ENCODE assay signal across 23 mouse cellular contexts in genomic region chr8:77921868-77922267, GRCm38 (mm10).
DNase-seq lines count a peak whose midpoint lies in the region; ATAC-seq and TF ChIP-seq lines count a peak whose summit lies in the region.
"Had no signal": no experiment of that assay in that cellular context is flagged by ENCODE, and none has a peak within 500 bp of the region (broad histone marks: within the 10 kb centered on the region; RNA-seq: fewer than 3 reads in every experiment).

No protein-coding gene starts in this region.

- no peaks in the 10 kb centered on the region for H3K9me3 ChIP-seq in kidney, postnatal 0 days (replicated peaks; ENCODE audit: low read length)
- H3K9me3 ChIP-seq: G1E; heart, embryonic 10.5 days had no signal

- no peaks in the 10 kb centered on the region for H3K36me3 ChIP-seq in kidney, postnatal 0 days (ENCODE audit: insufficient read depth, low read length)
- H3K36me3 ChIP-seq: embryonic facial prominence, embryonic 12.5 days; G1E; heart, embryonic 10.5 days; hindbrain, embryonic 13.5 days had no signal

- 16% methylated on average over 4 of the region's 4 CpGs for WGBS in kidney, postnatal 0 days

- H3K4me2 ChIP-seq in kidney, postnatal 0 days (ENCODE audit: low read length): no peak overlapping the region
- H3K4me2 ChIP-seq: embryonic facial prominence, embryonic 12.5 days; hindbrain, embryonic 13.5 days had no signal

- TF ChIP-seq CTCF in kidney, postnatal 0 days (IDR thresholded peaks at IDR 0.05; ENCODE audit: low read depth): no peak

- no peak for ATAC-seq in kidney, postnatal 0 days (replicated peaks; ENCODE audit: low FRiP score, low read depth)
- ATAC-seq: CD4-positive, CD25-positive, alpha-beta regulatory T cell, adult 4 months; forebrain, embryonic 14.5 days; hindbrain, postnatal 0 days had no signal

- no peak overlapping the region for H3K27ac ChIP-seq in kidney, postnatal 0 days
- H3K27ac ChIP-seq: embryonic facial prominence, embryonic 12.5 days; gastrocnemius, adult 2 months; heart, embryonic 10.5 days; hindbrain, embryonic 13.5 days; hindbrain, postnatal 0 days had no signal

- DNase-seq in adrenal gland, adult (ENCODE audit: inconsistent age in 2 of 2, low spot score in 1 of 2): peak; percentile 7 to 83
- no peak for DNase-seq in adrenal gland, postnatal 25 days
- peak; percentile 72 for DNase-seq in kidney, postnatal 0 days (ENCODE audit: low spot score)
- DNase-seq in kidney, postnatal 10 days: no peak
- peak; percentile 34 for DNase-seq in adrenal gland, postnatal 14 days
- peak; percentile 87 for DNase-seq in gonadal fat pad, adult 2 months (ENCODE audit: low read depth)
- no peak for DNase-seq in gastrocnemius, adult 8-10 months (ENCODE audit: low spot score in 2 of 2)
- no peak for DNase-seq in yolk sac, embryonic 10.5 days (ENCODE audit: low spot score)
- DNase-seq: B cell, adult 2 months; cerebellum, adult 11-12 months; cerebellum, adult 9-10 months; cerebellum, postnatal 25 days; gastrocnemius, adult 2 months; gastrocnemius, postnatal 36 days; heart, adult 18-20 months; heart, postnatal 10 days had no signal

- H3K4me1 ChIP-seq in kidney, postnatal 0 days (replicated peaks; ENCODE audit: insufficient read depth, low read length): no peaks in the 10 kb centered on the region
- H3K4me1 ChIP-seq: embryonic facial prominence, embryonic 12.5 days; heart, embryonic 10.5 days; hindbrain, embryonic 13.5 days had no signal

- H3K4me3 ChIP-seq in kidney, postnatal 0 days (replicated peaks; ENCODE audit: low read depth, low read length): no peak overlapping the region
- H3K4me3 ChIP-seq: embryonic facial prominence, embryonic 12.5 days; gastrocnemius, adult 2 months; heart, embryonic 10.5 days; hindbrain, embryonic 13.5 days had no signal

- no peaks in the 10 kb centered on the region for H3K27me3 ChIP-seq in kidney, postnatal 0 days (ENCODE audit: insufficient read depth, low read length)
- H3K27me3 ChIP-seq: embryonic facial prominence, embryonic 12.5 days; hindbrain, embryonic 13.5 days had no signal

- no peak overlapping the region for H3K9ac ChIP-seq in kidney, postnatal 0 days (ENCODE audit: low read depth, low read length)
- H3K9ac ChIP-seq: embryonic facial prominence, embryonic 12.5 days; hindbrain, embryonic 13.5 days had no signal

Comparison
In these comparisons a context has a peak if more than half of its experiments do, and no peak if none do; other contexts are left out.
1. DNase-seq: peak in adrenal gland, adult (2 of 2), kidney, postnatal 0 days (single experiment), adrenal gland, postnatal 14 days (single experiment) and gonadal fat pad, adult 2 months (single experiment); none in adrenal gland, postnatal 25 days (single experiment), kidney, postnatal 10 days (single experiment), gastrocnemius, adult 8-10 months (0 of 2) and yolk sac, embryonic 10.5 days (single experiment).